Mouse (Mus musculus) hindbrain, embryonic 14.5 days (tissue): ENCODE data around the gene Ap3b1. TPM values are rescaled to one million over a fixed set of nuclear protein-coding genes. Genes with fewer than 3 reads are reported as not detected.
A peak's percentile ranks its signal among the peaks of the same experiment; 100 is the strongest.

Experiments used
- ATAC-seq: fragments of 200-750 bp; cut with Nextera tagmentation; 2 replicates; pipeline ENCODE4 v1.8.0; 2017; ENCODE audit warnings: moderate number of reproducible peaks, mild to moderate bottlenecking, moderate TSS enrichment, moderate library complexity; ENCODE audit not compliant: low FRiP score
- DNase-seq: peaks from one replicate; pipeline ENCODE4 v3.0.0-alpha.2; 2015; ENCODE audit warnings: low spot score
- H3K27ac ChIP-seq: fragments of 300-500 bp; sonication (generic); 2 replicates; pipeline ENCODE4 v1.5.1; 2014; ENCODE audit warnings: mild to moderate bottlenecking, moderate library complexity
- H3K27me3 ChIP-seq: fragments of 300-500 bp; sonication (generic); 2 replicates; pipeline ENCODE4 v1.6.1; 2014; ENCODE audit warnings: mild to moderate bottlenecking, low read length, mixed read lengths; ENCODE audit not compliant: control insufficient read depth, insufficient read depth
- H3K36me3 ChIP-seq: fragments of 300-500 bp; sonication (generic); replicated peaks from 2 replicates; pipeline ENCODE4 v1.6.1; 2014; ENCODE audit not compliant: control insufficient read depth, insufficient read depth
- H3K4me1 ChIP-seq: fragments of 300-500 bp; sonication (generic); replicated peaks from 2 replicates; pipeline ENCODE4 v1.6.1; 2014; ENCODE audit warnings: antibody characterized with exemption, low read length, mixed read lengths; ENCODE audit not compliant: control insufficient read depth, insufficient read depth
- H3K4me2 ChIP-seq: fragments of 300-500 bp; sonication (generic); replicated peaks from 2 replicates; pipeline ENCODE4 v1.6.1; 2014; ENCODE audit warnings: mild to moderate bottlenecking, moderate library complexity
- H3K4me3 ChIP-seq: fragments of 300-500 bp; sonication (generic); replicated peaks from 2 replicates; pipeline ENCODE4 v1.5.1; 2014; ENCODE audit warnings: mild to moderate bottlenecking, low read length
- H3K9ac ChIP-seq: fragments of 300-500 bp; sonication (generic); 2 replicates; pipeline ENCODE4 v1.6.1; 2014
- H3K9me3 ChIP-seq: fragments of 300-500 bp; sonication (generic); 2 replicates; pipeline ENCODE4 v1.6.1; 2016; ENCODE audit warnings: low read length; ENCODE audit not compliant: control insufficient read depth
- WGBS: fragments of 180-500 bp; shearing (Covaris S2); extraction: QIAGEN DNeasy Blood & Tissue Kit; methylation state at CpG from one replicate; pipeline ENCODE4 v1.1.7; 2014; 5-methylcytosine and 5-hydroxymethylcytosine counted together
- polyA plus RNA-seq: library from polyadenylated mRNA; unstranded; fragments of >200 nt; fragmentation: Nextera tagmentation; extraction: Ambion mirVana; gene quantifications from 2 replicates; pipeline ENCODE4 v1.2.1, GENCODE M21; 2014

The Ap3b1 gene
- polyA plus RNA-seq, 1 experiment from 2014 or later = 27.3 TPM

DNA sequence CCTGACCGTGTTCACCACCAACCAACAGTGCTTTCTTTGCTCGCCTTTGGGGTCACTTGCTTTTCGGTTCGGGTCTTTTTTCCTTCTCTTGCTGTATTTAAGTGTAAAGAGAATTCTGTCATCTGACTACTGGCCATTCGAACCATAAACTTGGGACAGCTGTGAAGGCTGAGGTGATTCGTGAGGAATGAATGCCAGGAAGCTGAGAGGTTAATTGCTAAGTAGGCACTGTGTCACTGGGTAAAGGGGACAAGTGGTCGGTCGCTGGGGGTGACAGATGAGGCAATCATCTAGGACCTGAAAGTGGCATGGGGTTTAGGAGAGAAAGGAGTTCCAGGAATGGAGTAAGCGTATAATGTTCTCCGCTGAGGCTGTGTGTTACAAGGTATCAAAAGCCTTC is 212.2 kb downstream of the Ap3b1 start:
- no peak for ATAC-seq
- 88% methylated on average over 10 of the region's 10 CpGs for WGBS
- H3K27ac ChIP-seq = no peak overlapping the region
- H3K9me3 ChIP-seq = no peaks in the 10 kb centered on the region
- DNase-seq = no peak
- H3K9ac ChIP-seq = no peak overlapping the region
- H3K36me3 ChIP-seq = no peaks in the 10 kb centered on the region
- peaks cover 11% of the 10 kb centered on the region for H3K4me1 ChIP-seq
- no peak overlapping the region for H3K4me3 ChIP-seq
- H3K27me3 ChIP-seq = peaks cover 87% of the 10 kb centered on the region
- no peak overlapping the region for H3K4me2 ChIP-seq

DNA sequence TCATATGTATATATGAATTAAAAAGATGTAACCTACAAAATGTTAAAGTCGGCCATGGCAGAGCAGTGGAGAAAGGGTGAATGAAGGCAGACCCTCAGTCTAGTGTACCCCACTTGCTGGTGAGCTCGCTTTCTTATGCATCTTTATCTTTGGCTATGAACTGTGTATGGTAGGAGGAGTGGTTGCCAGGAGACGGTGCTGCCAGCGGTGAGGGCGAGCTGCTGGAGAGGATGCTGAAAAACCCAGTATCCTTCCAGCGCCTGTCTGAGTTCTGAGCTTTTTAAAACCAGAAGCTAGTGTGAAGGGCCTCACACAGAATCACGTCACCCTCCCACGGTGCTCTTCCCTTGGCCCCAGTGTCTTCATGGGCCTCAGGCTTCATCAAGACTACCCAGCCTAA is 214.6 kb downstream of the Ap3b1 start:
- ATAC-seq = no peak
- 78% methylated on average over 8 of the region's 8 CpGs for WGBS
- Histone ChIP-seq H3K4me3 (no peak overlapping the region), H3K9ac (no peak overlapping the region), H3K27me3 (peaks cover 96% of the 10 kb centered on the region), H3K4me1 (peaks cover 24% of the 10 kb centered on the region), H3K27ac (no peak overlapping the region), H3K4me2 (no peak overlapping the region), H3K36me3 (no peaks in the 10 kb centered on the region), H3K9me3 (no peaks in the 10 kb centered on the region)
- no peak for DNase-seq

DNA sequence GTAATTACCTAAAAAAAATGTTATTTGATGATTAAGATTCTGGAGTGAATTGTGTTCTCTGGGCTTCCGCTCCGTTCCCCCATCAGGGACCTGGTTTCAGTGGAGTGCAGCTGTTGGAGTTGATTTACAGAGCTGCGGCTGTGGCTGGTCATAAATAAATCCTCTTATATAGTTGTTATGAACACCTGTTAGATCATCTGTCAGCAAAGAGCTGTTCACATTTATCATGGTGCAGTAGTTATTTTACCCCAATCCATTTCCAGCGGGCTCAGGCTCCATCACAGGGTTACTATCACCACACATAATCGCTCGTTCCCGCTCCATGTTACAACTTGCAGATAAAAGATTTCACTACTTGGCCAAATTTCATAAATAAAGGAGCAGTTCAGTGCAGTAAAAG is 215.1 kb downstream of the Ap3b1 start:
- Histone ChIP-seq H3K9me3 (no peaks in the 10 kb centered on the region), H3K27me3 (peaks cover 96% of the 10 kb centered on the region), H3K36me3 (no peaks in the 10 kb centered on the region), H3K4me2 (no peak overlapping the region), H3K9ac (no peak overlapping the region), H3K4me3 (no peak overlapping the region), H3K27ac (no peak overlapping the region), H3K4me1 (peaks cover 24% of the 10 kb centered on the region)
- WGBS = 82% methylated on average over 7 of the region's 7 CpGs
- no peak for ATAC-seq
- DNase-seq = no peak

DNA sequence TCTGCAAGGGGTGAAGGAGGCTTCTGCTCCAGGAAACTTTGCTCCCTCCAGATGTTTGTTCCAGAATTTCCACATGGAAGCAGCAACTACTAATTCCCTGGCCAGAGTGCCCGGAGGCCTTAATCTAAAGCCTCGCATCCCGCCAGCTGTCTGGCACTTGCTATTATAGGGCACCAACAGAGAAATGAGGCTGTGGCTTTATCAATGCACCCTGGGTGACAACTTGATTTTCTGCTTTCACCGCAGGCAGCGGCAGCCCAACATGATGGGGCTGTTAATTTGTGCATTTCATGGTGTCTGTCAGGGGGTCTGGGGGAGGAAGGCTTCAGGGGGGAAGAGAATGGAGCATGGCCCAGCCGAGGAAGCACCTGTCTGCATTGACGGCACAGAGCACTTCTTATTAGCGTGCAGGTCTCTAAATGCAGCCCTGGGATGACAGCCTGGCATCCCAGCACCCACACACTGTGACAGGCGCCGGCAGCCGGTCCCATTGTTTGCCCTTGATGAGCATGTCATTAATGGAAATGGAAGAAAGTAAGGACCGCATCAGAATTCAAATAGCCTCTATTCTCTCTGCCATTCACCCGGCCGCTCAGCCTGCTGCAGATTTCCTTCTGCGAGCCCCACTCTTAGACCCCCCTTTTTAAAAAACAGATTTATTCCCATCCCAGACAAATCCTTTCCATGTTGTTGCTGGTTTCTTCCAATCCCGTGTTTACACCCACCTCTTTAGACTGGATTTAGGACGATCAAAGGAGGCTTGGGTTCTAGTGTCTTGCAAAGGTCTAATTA is 217.0 kb downstream of the Ap3b1 start:
- Histone ChIP-seq H3K9ac (no peak overlapping the region), H3K4me1 (peaks cover 24% of the 10 kb centered on the region), H3K27me3 (peaks cover 96% of the 10 kb centered on the region), H3K4me3 (no peak overlapping the region), H3K9me3 (no peaks in the 10 kb centered on the region), H3K27ac (peak overlapping the region; percentile 8; the same call in 1 of the 2 replicates), H3K36me3 (no peaks in the 10 kb centered on the region), H3K4me2 (peak overlapping the region; percentile 27; the same call in 1 of the 2 replicates)
- 6% methylated on average over 17 of the region's 17 CpGs for WGBS
- ATAC-seq (peak; percentile 87), DNase-seq (no peak)

DNA sequence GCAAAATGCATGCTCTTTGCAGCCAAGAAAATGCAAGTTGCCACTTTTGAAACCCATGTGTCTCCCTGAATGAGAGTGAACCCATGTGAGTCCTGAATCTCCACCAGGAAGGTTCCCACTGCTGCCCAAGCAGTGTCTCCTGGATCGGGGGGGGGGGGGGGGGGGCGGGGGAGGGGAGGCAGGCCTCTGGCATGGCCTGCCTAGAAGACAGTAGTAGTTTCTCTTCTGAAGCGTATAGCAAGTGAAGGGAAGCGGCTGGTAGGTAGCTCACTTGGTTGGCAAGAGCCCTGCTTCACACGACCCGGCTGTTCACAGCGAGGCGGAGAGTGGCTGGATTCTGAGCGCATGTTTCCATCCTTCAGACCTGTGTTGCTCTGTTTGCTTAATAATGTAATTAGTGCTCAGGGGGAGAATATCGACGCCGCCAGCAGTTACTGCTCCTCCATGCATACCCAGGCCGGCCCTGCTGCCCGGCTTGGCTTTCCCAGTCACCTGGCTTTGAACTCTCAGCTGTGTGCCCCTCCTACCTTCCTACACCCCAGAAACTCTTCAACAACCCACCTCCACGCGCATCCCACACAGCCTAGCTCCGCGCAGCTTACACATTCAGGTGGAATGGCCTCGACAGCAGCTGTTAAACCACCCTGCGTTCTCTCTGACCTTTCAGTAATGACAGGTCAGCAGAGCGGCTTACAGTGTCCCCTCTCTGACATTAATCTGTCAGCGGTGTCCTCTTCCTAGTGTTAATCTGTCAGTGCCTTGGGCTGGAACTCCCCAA is 217.8 kb downstream of the Ap3b1 start:
- ATAC-seq (peak; percentile 15), DNase-seq (no peak)
- Histone ChIP-seq H3K36me3 (no peaks in the 10 kb centered on the region), H3K4me1 (peaks cover 24% of the 10 kb centered on the region), H3K27me3 (peaks cover 91% of the 10 kb centered on the region), H3K27ac (peak overlapping the region; percentile 8), H3K4me2 (peak overlapping the region; percentile 27; the same call in 1 of the 2 replicates), H3K4me3 (no peak overlapping the region), H3K9ac (no peak overlapping the region), H3K9me3 (no peaks in the 10 kb centered on the region)
- 15% methylated on average over 21 of the region's 22 CpGs for WGBS

DNA sequence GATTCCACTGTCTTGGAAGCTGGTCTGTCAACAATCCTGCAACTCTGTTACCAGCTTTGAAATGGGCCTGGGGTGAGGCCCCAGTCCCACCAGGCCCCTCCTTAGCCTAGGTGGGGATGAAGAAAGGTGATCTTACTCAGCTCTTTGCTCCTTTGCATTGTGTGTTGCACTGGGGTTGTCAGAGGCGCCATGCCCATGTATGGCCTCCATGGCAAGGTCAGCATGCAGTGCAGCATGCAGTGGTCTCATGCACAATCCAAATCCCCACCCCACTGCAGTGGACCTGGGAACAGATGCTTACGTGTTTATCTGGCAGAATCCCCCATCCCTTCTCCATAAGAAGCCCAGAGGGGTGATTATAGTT is 218.4 kb downstream of the Ap3b1 start:
- H3K27ac ChIP-seq = no peak overlapping the region
- 39% methylated on average over 2 of the region's 2 CpGs for WGBS
- H3K9me3 ChIP-seq = no peaks in the 10 kb centered on the region
- H3K9ac ChIP-seq = no peak overlapping the region
- no peak for DNase-seq
- peaks cover 24% of the 10 kb centered on the region for H3K4me1 ChIP-seq
- H3K4me3 ChIP-seq = no peak overlapping the region
- no peak overlapping the region for H3K4me2 ChIP-seq
- ATAC-seq = 0 out of 2 replicates have a peak, but pooled peaks have one; percentile 22
- H3K27me3 ChIP-seq = peaks cover 91% of the 10 kb centered on the region
- H3K36me3 ChIP-seq = no peaks in the 10 kb centered on the region

DNA sequence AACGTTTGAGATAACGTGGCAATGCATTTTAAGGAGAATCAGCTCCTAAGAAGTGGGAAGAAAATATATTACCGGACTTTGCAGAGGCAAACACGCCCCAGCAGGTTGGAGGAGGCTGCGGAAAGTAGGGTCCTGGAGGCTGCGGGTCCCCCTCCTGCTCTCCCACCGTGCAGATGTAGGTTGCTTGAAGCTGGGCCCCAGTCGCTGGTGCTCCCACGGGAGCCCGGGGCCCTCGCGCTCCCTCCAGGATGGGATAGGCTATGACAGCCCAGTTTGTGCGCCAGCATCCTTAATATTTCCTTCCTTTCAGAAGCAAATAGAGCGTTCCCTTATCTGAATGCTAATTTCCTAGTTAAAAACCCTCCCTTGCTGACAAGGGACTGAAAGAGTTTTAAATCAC is 236.5 kb downstream of the Ap3b1 start:
- peak; percentile 27 for DNase-seq
- Histone ChIP-seq H3K4me1 (peaks cover 14% of the 10 kb centered on the region; the same call in 1 of the 2 replicates), H3K27ac (no peak overlapping the region), H3K9me3 (no peaks in the 10 kb centered on the region), H3K4me2 (peak overlapping the region; percentile 47), H3K27me3 (peaks cover 95% of the 10 kb centered on the region), H3K4me3 (no peak overlapping the region), H3K36me3 (no peaks in the 10 kb centered on the region), H3K9ac (no peak overlapping the region)
- 3% methylated on average over 14 of the region's 14 CpGs for WGBS
- peak; percentile 60 for ATAC-seq

DNA sequence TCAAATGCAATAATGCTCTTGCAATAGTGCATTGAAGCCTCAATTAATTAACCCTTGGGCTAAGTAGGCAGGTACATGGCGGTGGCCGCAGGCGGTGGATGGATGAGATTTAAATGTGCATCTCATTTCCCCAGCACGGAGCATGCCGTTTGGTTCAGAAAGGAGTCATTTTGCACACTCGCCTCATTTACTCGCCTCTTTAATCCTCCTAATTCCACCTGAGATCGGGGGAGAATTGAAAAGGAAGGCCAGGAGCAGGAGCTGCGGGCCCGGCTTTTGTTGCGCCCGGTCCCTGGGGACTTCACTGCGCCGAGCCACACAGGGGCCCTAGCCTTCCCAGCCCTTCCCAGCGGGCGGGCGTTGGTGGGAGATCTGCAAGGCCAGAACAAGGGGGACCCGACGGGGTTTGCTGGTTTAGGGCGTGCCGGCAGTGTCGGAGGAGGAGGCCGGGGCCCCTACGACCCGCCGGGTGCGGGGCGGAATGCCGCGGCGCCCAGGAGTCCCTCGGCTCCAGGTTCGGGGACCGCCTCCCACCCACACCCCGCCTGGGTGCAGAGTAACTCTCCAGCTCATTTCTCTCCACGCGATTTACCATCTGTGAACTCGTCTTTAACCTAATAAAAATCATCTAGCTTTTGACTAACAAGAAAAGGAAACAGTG is 237.1 kb downstream of the Ap3b1 start:
- no peak overlapping the region for H3K9ac ChIP-seq
- H3K9me3 ChIP-seq = no peaks in the 10 kb centered on the region
- peaks cover 95% of the 10 kb centered on the region for H3K27me3 ChIP-seq
- H3K36me3 ChIP-seq = no peaks in the 10 kb centered on the region
- DNase-seq (peak; percentile 49), ATAC-seq (peak; percentile 66)
- peak overlapping the region; percentile 47 for H3K4me2 ChIP-seq
- peak overlapping the region; percentile 16 for H3K4me3 ChIP-seq
- peaks cover 14% of the 10 kb centered on the region; the same call in 1 of the 2 replicates for H3K4me1 ChIP-seq
- H3K27ac ChIP-seq = 0 out of 2 replicates have a peak overlapping the region, but pooled peaks have one; percentile 55
- WGBS = 2% methylated on average over 38 of the region's 38 CpGs
